Mouse (Mus musculus): ENCODE results near the gene Rnf135. TPM values are rescaled to one million over a fixed set of nuclear protein-coding genes. Genes with fewer than 3 reads are reported as not detected.
"Not testable (repeated sequence)": the region's sequence is repeated elsewhere in the genome, so short reads cannot be mapped to it uniquely, and the experiment has no call there.

Gene Rnf135
- total and polyA plus RNA-seq, 3 experiments: 7.1 to 12.2 (median 9.8) TPM

DNA sequence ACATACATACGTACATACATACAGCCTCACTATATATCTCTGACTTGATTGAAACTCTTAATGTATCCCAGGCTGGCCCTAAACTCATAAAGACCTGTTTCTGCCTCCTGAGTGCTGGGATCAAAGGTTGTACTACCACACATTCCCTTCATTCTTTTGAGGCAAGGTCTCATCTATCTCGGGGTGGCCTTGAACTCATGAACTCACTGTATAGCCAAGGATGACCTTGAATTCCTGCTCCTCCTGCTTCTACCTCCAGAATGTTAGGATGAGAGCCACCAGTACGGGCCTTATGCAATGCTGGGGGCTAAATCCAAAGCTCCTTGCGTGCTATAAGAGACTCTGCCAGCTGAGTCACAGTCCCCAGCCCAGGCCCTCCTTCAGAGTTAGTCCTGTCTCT lies 22.6 kb upstream of the Rnf135 start:
- DNase-seq: no peak

DNA sequence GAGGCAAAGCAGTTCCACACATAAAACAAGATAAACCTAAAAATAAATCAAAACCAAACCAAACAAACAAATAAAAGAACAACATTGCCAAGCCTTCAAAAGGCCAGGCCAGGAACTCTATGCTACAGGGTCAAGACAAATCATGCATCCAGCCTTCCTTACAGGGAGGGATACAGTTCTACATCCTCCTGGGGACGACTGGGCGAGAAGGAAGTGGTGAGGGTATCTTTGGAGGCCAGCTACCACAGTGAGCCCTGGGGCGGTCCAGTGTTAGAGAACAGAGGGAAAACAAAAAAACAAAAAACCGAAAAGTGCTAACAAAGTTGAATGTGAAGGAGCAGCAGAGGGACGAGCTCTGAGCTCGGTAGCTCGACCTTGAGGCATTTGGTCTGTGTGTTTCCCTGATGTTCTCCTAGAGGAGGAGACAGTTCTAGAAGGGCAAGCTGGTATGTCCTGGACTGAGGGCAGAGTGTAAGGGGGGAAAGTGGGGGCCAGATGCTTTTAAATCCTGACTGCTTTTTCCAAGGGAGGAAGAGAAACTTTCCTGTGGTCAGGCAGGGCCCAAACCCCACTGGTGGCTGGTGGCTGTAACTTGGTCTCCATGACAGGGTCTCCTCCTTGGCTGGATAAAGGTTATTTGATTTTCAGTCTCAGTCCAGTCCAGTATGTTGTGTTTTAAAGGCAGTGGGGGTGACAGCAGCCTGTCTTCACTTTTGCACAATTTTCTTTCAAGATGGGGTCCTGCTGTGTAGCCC lies 20.1 kb upstream of the Rnf135 start:
- no peak for DNase-seq

DNA sequence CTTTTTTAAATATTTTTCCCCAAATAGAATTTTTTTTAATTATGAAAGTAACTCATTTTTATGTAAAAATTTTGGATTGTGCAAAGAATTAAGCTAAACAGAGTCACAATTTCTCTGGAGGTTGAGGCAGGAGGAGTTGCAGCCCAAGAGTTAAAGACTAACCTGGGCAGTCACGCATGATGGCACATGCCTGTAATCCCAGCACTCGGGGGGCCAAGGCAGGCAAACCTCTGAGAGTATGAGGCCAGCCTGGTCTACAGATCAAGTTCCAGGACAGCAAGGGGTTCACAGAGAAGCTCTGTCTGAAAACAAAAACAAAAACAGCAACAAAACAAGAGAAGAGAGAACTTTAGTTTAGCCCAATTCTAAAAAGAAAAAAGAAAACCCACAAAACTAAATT lies 19.4 kb upstream of the Rnf135 start:
- DNase-seq: no peak

DNA sequence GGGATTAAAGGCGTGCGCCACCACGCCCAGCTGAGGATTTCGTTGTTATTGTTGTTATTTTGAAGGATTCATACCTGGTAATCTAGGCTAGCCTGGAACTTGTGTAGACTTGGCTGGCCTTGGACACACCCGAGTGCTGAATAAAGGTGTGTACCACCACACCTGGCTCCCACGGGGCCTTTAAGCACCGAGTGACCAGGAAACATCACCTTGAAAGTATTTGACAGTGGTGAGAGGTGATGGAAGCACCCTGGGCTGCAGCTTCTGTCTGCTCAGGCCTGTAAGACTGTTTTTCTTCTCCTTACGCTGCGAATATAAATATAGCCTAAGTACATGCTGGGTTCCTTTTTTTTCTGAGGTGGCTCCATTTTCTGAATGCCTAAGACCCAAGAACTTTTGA lies 15.5 kb upstream of the Rnf135 start:
- DNase-seq: no peak

DNA sequence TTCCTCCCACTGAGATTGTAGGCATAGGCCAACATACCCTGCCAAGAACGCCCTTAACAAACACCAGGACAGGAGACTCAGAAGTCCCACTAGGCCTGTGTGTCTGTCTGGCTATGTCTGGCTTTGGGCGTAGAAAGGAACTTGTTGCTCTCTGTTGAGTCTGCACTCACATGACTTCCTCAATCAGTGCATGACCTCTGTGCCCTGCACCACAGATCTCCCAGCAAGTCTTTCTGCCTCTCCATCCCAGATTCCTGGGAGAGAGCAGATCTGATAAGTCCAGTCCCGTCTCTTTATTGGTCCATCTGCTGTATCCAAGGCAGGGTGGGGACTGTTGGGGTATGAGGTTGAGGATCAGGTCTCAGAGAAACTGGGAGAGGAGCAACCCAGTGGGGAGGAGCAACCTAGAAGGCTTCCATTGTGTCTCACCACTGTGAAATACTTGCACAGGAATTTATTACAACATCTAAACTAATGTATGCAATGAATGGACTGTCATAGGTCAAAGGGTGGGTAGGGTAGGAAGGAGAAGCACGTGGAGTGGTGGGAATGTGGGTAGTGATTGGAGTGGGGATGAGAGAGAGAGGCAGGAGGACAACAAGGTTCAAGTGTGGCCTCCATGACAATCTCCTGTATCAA lies 14.9 kb upstream of the Rnf135 start:
- DNase-seq: no peak

DNA sequence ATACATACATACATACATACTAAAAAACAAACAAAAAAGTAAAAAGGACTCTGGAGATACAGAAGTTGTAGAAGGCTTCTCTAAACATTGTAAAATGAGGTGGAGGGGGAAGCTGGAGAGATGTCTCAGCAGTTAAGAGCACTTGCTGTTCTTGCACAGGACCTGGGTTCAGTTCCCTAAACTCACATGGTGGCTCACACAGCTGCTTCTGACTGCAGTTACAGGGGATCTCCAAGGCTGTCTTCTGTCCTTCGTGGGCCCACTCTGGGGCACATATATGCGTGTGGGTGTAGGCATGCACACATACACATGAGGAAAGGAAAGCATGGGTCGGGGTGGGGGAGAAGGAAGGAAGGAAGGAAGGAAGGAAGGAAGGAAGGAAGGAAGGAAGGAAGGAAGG lies 14.0 kb upstream of the Rnf135 start:
- DNase-seq: no peak

DNA sequence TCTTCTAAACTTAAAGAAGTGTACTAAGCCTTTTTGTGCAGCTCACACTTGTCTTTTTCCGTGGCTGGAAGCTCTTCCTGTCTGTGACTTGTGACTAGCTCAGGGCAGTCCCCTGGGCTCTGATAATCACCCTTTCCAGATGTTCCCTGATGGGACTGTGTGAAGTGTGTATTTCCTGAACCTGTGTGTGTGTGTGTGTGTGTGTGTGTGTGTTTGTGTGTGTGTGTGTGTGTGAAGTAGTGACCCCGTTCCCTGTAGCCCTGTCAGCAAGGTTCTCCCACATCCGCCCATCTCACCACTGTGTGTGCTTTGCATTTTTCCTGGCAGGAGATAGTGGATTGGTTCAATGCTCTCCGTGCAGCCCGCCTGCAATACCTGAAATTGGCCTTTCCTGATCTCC lies 13.3 kb upstream of the Rnf135 start:
- no peak for DNase-seq

DNA sequence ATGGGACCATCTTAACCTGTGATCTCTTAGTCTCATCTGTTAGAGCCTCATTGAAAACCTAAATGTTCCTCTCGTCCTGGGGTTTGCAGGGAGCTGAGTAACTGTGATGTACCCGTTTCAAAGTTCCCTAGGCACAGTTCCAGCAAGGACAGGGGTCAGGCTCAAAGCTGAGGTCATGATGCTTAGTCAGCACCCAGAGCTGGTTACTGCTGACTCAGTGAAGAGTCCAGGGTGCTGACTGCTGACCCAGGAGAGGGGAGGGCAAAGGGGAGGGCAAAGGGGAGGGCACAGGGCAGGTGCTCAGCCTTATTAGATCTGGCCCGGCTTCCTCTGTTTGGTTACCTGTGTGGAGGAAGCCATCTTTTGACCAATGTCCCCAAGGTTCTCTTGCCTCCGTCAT lies 11.8 kb upstream of the Rnf135 start:
- DNase-seq: peak; percentile 91

DNA sequence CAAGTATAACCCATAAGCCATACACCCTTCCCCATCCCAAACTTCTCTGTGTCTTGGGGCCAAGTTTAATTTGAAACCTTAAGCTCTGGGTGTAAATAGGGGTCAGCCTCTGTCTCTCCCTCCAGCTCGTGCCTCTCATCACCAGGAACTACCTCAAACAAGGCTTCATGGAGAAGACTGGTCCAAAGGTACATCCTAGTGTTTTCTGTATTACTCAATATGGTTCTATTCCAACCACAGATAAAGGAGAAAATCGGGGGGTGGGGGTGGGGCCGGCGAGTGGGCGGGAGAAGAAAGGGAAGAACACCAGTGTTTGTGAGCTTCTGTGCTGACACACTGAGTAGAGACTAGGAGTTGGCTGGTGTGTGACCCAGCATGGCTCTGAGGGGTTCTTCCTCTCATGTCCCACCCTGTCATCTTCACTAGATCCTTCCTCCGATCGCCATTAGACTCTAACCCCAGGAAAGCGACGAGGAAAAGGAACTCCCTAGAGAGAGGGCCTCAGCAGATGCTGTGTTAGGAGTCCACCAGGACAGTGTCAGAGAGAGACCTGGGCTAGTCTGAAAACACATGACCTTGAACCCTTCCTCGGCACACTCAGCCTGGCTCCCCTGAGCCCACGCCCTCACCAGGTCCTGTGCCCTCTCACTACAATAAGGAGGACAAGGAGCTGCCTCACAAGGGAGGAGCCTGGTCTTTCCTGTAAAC lies 9.5 kb upstream of the Rnf135 start:
- no peak for DNase-seq

DNA sequence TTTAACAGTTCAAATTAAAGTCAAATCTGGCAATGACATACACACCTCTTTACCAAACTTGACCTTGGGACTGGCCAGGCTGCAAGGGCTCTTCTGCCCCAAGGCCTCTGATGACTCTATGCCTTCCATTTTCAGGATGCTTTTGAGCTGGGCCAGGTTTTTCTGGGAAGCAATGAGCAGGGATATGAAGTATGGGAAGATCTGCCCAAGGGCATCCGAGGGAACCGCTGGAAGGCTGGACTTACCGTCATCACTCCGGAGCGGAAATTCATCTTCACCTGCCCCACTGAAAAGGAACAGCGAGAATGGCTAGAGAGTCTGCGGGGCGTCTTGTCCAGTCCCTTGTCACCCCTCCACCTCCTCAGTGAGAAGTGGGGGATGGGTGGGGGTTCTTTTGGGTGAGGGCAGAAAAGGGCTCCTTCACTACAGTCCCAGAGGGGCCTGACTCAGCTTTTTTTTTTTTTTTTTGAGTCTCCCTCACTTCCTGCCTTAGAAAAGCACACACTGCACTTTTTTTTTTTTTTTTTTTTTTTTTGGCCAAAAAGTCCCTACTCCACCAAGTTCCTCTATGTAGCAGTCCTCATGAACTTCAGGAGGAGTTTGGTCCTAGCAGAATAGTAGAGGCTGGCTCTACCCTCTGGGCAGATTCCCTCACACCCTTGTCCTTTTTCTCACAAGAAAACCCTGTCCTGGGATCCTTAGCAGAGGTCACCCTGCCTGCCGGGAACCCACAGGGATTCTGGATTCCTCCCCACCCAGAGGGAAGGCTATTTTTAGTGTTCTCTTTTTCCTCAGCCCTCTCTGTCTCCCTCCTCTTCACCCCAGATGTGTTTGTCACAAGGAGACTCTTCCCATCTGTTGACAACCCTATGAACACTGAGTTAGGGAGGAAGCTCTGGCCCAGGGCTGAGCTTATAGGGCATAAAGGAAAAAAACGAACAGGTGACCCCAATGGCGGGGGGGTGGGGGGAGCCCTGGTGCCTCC lies 6.4 kb upstream of the Rnf135 start:
- peak; percentile 46 for DNase-seq

DNA sequence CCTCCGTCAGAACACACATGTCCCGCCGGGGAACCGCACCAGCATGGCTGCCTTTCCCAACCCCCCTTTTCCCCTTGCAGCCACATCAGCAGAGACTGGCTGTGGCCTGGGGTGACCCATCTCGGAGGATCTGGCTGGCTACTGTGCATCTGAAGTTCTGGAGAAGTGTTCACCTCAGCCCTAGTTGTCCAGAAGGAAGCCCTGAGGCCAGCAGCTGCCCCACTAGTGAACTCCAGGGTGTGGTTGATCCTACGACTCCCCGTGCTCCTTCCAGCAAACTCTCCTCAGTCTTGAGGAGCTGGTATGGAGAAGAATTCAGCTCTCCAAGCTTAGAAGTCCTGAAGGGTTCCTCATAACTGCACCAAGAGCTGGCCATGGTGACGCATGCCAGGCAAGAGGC lies 5.3 kb upstream of the Rnf135 start:
- DNase-seq: no peak

DNA sequence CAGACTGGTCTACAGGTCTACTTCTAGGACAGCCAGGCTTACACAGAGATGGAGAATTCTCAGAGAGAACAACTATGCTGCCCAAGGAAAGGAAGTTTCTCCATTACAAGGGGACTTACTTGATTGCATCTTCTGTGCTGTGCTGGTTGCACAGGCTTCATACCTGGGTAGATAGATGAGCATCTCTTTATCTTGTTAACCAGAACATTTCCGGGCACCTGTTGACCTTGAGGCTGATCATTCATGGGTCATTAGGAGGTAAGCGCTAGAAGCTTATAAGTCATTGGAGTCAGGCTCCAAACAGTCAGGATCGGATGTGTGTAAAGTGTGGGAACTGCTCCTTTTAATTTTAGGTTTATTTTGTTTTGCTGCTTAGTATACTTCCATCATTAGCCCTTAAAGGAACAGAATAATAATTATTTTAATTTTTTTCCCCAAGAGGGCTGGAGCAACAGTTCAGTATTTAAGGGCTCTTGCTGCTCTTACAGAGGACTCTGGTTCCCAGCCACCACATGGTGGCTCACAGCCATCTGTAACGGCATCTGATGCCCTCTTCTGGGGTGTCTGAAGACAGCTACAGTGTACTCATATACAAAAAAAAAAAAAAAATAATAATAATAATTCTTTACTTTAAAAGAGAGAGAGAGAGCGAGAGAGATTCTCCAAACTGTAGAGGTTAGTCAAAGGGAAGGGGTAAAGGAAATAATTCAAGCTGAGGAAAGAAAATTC lies 2.5 kb upstream of the Rnf135 start:
- DNase-seq: no peak

DNA sequence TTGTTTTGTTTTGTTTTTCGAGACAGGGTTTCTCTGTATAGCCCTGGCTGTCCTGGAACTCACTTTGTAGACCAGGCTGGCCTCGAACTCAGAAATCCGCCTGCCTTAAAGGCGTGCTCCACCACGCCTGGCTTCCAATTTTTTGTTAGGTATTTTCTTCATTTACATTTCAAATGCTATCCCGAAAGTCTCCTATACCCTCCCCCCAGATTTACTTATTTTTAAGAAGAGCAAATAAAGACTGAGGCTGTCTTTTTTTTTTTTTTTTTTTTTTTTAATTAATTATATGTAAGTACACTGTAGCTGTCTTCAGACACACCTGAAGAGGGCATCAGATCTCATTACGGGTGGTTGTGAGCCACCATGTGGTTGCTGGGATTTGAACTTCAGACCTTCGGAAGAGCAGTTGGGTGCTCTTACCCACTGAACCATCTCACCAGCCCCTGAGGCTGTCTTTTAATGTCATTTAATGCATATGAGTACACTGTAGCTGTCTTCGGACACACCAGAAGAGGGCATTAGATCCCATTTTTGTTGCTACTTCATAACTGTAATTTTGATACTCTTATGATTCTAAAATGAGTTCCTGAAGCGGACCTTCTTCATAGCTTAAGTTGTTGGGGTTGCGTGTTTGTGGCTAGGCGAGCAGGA lies 472 bp upstream of the Rnf135 start:
- DNase-seq: not testable (repeated sequence)

DNA sequence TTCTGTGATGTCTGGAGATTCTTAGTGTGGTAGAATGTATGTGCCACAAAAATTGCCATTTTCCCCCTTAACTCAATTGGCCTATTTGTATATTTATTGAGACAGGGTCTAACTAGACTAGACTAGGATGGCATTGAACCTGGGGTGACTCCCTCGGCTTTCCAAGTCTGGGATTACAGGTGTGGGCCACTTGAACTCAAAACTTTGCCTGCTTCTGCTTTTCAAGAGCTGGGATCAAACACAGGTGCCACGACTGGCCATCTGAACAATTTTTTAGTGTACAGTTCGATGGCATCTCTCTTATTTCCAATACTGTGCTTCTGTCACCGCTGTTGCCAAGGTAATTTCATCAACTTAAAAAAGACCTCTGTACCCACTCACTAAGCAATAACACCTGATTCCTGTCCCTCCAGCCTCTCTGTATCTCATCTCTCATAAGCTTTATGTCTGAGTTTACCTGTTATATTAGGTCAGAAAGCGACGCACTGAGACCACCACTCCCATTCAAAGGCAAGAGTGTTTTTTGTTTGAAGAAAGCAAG lies 950 bp downstream of the Rnf135 start:
- DNase-seq: no peak

DNA sequence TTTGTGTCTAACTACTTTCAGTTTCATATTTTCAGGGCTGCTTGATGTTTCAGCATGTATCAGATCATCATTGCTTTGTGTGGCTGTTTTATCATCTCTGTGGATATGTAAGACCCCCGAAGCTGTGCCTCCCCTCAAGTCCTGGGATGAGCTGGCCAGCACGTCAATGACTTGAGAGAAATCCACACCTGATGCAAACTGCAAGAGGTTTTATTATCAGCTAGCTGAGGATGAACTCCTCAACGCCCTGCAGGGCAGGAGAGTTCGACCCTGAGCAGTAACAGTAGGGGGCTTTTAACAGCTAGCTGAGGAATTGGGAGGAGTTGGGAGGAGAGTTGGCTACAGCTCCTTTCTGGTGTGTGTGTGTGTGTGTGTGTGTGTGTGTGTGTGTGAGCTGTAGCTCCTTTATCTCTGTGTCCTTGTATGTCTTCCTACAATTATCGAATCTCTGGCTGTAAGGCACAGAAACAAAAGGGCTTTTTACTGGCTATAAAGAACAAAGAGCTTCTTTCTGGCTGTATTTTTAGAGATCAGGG lies 1.9 kb downstream of the Rnf135 start:
- DNase-seq: not testable (repeated sequence)

DNA sequence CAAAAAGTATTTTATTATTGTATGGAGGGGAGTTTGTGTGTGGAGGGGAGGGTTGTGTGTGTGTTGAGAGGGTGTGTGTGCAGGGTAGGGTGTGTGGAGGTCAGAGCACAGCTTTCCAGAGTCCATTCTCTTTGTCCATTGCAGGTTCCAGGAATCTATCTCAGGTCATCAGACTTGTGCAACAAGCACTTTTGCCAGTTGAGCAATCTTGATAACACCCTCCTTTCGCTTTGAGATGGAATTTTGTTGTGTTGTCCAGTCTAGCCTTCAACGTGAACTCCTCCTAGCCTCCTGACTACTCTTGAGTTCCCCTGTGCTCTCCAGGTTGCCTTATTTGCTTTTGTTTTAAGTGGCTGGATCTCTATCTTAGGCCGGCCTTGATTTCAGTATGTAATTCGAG lies 6.6 kb downstream of the Rnf135 start:
- DNase-seq: no peak

DNA sequence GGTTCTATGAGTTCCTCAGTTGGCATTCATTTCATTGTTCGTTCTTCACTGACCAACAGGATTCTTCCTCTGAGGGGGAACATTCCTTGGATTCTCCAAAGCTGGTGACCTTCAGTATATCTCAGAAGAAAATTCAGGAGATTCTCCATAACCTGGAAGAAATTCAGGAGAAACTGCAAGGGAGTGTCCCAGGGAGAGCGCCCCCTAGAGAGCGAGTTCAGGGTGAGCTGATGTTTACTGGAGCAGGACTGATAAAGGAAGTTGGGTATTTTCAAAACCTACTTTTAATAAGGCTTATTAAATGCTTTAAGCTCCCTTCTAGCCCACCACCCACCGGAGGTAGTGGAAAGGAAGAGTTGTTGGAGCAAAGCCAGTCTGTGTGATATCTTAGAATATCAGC lies 10.2 kb downstream of the Rnf135 start:
- DNase-seq: no peak

DNA sequence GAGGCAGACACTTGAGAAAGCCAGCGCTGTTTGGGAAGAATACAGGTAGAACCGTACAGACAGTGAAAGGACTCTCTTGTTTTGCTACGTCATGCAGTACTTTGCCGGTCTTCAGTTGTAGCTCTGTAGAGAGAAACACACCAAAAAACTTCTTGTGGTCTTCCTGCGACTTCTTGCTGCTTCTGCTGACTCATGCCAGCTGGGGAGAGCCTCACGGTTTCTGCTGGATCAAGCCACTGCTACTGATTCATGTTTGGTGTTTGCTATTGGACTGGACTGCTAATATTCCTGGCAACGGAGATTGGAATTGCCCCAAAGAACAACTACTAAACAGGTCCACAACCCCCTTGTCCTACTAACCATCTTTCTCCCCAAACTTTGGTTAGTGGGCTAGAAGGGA lies 12.7 kb downstream of the Rnf135 start:
- DNase-seq: no peak

DNA sequence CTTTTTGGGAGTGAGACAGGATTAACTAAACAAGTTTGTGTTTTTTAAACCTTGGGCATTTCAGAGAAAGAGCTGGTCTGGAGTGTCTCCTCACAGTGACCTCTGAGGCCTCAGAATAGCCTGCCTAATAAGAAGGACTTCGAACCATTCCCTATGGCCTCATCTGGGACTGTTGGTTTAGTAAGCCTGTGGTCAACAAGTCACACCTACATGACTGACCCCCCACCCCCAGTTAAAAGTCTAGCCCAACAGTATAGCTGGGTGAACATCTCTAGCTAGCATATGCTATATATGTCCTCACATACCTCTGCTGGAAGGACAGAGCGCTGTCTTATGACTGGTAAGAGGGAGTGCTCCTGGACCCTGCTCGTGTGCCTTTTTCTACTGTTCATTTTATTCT lies 15.7 kb downstream of the Rnf135 start:
- DNase-seq: no peak

DNA sequence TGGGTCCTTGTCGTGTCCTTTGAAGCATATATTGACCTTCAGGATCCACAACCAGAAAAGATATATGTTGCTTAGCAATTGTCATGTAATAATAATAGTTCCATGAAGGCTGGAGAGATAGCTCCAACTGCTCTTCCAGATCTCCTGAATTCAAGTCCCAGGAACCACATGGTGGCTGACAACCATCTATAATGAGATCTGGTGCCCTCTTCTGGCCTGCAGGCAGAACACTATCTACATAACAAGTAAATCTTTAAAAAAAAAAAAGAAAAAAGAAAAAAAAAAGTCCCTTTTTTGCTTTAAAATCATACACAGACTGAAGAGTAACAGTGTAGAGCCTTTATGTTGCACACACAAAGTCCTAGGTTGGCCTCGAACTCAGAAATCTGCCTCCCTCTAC lies 16.1 kb downstream of the Rnf135 start:
- no peak for DNase-seq

All from adrenal gland, adult 2 months (tissue).